Mouse (Mus musculus) bone marrow, adult 2 months (tissue): Measurements from ENCODE around the gene S100a9.

Experiments
- CTCF ChIP-seq: fragments of 200-500 bp; IDR thresholded peaks from 2 replicates; pipeline ENCODE4 v1.5.1; 2011; ENCODE audit warnings: low read length, control low read depth; ENCODE audit not compliant: control insufficient read depth, insufficient read depth
- POLR2A ChIP-seq: fragments of 200-500 bp; IDR thresholded peaks from 2 replicates; pipeline ENCODE4 v1.6.1; 2011; ENCODE audit warnings: low read depth, mild to moderate bottlenecking, control low read depth, low read length, borderline replicate concordance; ENCODE audit not compliant: control insufficient read depth

- no peak for TF ChIP-seq POLR2A
- no peak for TF ChIP-seq CTCF
These were observed 2.0 kb downstream of the S100a9 start for GRCm38 (mm10) chr3:90693496-90693895.
